Mouse (Mus musculus) embryonic facial prominence, embryonic 14.5 days (tissue): ENCODE measurements around the gene Olfr1120. TPM values are rescaled to one million over a fixed set of nuclear protein-coding genes. Genes with fewer than 3 reads are reported as not detected.

ENCODE experiments used
- polyA plus RNA-seq: library from polyadenylated mRNA; unstranded; fragments of >200 nt; fragmentation: Nextera tagmentation; extraction: Ambion mirVana; gene quantifications from 2 replicates; pipeline ENCODE4 v1.2.1, GENCODE M21; 2014

Gene Olfr1120
- polyA plus RNA-seq, 1 experiment from 2014 or later: not detected

Other genes starting within 250 kb of the Olfr1120 start
- gene Olfr259, start 240.2 kb upstream of the Olfr1120 start, polyA plus RNA-seq: not detected in 2 replicates
- gene Olfr1110, start 214.5 kb upstream of the Olfr1120 start, polyA plus RNA-seq: 0.06 TPM in 1 of 2 replicates, not detected in the other
- not detected in 2 replicates for gene Olfr1111, start 202.2 kb upstream of the Olfr1120 start, polyA plus RNA-seq
- not detected in 2 replicates for gene Olfr1112, start 167.0 kb upstream of the Olfr1120 start, polyA plus RNA-seq
- gene Olfr1113, start 145.8 kb upstream of the Olfr1120 start, polyA plus RNA-seq: not detected in 2 replicates
- gene Olfr1115, start 106.8 kb upstream of the Olfr1120 start, polyA plus RNA-seq: 0.21 and 0.25 TPM in 2 replicates
- gene Olfr1116, start 87.3 kb upstream of the Olfr1120 start, polyA plus RNA-seq: not detected in 2 replicates
- not detected in 2 replicates for gene Olfr1118, start 47.2 kb upstream of the Olfr1120 start, polyA plus RNA-seq
- gene Olfr1121, start 15.1 kb downstream of the Olfr1120 start, polyA plus RNA-seq: not detected in 2 replicates
- gene Olfr1122, start 31.0 kb downstream of the Olfr1120 start, polyA plus RNA-seq: not detected in 2 replicates
- gene Olfr1123, start 61.8 kb downstream of the Olfr1120 start, polyA plus RNA-seq: not detected in 2 replicates
- 0.07 TPM in 1 of 2 replicates, not detected in the other for gene Olfr1124, start 75.5 kb downstream of the Olfr1120 start, polyA plus RNA-seq
- gene Olfr1126, start 99.1 kb downstream of the Olfr1120 start, polyA plus RNA-seq: not detected in 2 replicates
- not detected in 2 replicates for gene Pramel7, start 142.3 kb downstream of the Olfr1120 start, polyA plus RNA-seq
- not detected in 2 replicates for gene Pramel6, start 151.8 kb downstream of the Olfr1120 start, polyA plus RNA-seq
- not detected in 2 replicates for gene Olfr153, start 177.0 kb downstream of the Olfr1120 start, polyA plus RNA-seq
- gene Olfr1128, start 190.7 kb downstream of the Olfr1120 start, polyA plus RNA-seq: not detected in 2 replicates
- not detected in 2 replicates for gene Olfr1129, start 219.1 kb downstream of the Olfr1120 start, polyA plus RNA-seq